Mouse (Mus musculus): ENCODE data around the gene Sult5a1. TPM values are rescaled to one million over a fixed set of nuclear protein-coding genes. Genes with fewer than 3 reads are reported as not detected.

Gene Sult5a1
- polyA plus RNA-seq, 1 experiment from 2014 or later, result 2.2 TPM

DNA sequence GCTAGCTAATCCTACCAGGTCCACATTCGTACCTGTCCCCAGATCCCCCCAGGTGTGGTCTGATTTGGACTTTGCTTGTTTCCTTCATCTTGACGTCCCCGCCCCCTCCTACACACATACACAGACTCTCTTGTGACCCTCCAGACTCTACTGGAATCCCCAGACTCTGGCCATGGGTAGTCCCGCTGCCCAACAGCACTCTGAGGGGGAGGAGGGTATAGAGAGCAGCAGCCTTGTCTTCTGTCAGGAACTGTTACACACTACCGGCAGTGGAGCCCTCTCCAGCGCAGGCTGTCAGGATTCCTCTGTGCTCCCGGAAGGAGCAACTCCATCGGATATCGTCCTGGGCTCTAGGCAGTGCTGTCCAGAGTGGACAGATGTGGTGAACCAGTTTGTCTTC lies 27.1 kb downstream of the Sult5a1 start:
- peaks cover 34% of the 10 kb centered on the region for H3K4me1 ChIP-seq
- 83% methylated on average over 9 of the region's 9 CpGs for WGBS
- H3K36me3 ChIP-seq (replicated peaks), result no peaks in the 10 kb centered on the region
- no peak overlapping the region for H3K27ac ChIP-seq
- peaks cover 4% of the 10 kb centered on the region; the same call in 1 of the 2 replicates for H3K9me3 ChIP-seq
- DNase-seq (ENCODE audit: extremely low spot score, low spot score), result no peak
- peaks cover 24% of the 10 kb centered on the region for H3K27me3 ChIP-seq (ENCODE audit: poor library complexity, severe bottlenecking)
- no peak overlapping the region for H3K4me3 ChIP-seq

DNA sequence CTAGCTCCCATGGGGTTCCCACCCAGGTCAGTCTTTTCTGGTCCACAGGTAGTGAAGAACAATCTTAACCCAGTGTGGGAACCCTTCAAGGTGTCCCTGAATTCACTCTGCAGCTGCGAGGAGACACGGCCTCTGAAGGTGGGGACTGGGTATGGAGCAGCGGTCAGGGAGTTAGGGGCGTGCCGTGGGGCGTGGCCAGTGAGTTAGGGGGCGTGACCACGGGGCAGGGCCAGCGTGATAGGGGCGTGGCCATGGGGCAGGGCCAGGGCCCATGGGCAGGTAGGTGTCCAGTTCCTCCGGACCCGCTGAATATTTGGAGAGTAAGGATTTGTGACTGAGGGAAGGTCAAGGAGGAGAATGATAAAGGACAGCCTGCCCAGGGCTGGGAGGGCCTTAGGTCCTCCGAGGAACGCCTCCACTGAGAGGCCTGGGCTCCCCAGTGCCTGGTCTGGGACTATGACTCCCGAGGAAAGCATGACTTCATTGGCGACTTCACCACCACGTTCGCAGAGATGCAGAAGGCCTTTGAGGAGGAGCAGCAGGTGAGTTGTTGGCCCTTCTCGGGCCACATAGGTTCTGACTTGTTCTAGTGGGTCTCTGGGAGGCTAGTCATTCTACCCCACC lies 31.8 kb downstream of the Sult5a1 start:
- Histone ChIP-seq H3K4me3 (peak overlapping the region; percentile 29), H3K36me3 (replicated peaks) (no peaks in the 10 kb centered on the region), H3K27me3 (ENCODE audit: poor library complexity, severe bottlenecking) (peaks cover 49% of the 10 kb centered on the region), H3K9me3 (no peaks in the 10 kb centered on the region), H3K27ac (no peak overlapping the region), H3K4me1 (peaks cover 23% of the 10 kb centered on the region)
- peak; percentile 73 for DNase-seq (ENCODE audit: extremely low spot score, low spot score)
- 4% methylated on average over 19 of the region's 19 CpGs for WGBS

DNA sequence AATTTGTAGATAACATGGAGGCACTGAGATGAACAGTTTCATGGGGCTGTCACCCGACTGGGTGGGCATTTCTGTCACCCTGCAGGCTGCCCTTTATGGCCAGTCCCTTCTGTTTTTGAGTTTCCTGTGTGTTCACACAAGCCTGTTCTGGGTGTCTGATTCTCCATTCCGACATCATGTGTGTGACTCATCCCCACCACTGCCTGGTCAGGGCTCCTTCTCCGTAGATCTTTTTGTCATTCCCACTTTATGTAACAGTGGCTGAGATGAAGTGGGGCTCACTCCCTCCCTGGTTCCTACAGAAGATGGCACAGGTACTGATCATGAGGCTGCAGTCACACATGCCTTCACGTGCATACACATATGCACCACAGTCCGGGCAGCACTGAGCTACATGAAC lies 35.4 kb downstream of the Sult5a1 start:
- Histone ChIP-seq H3K27ac (no peak overlapping the region), H3K9me3 (no peaks in the 10 kb centered on the region), H3K4me1 (peaks cover 29% of the 10 kb centered on the region), H3K36me3 (replicated peaks) (no peaks in the 10 kb centered on the region), H3K27me3 (ENCODE audit: poor library complexity, severe bottlenecking) (peaks cover 70% of the 10 kb centered on the region), H3K4me3 (no peak overlapping the region)
- no peak for DNase-seq (ENCODE audit: extremely low spot score, low spot score)
- WGBS, result 86% methylated on average over 5 of the region's 5 CpGs

DNA sequence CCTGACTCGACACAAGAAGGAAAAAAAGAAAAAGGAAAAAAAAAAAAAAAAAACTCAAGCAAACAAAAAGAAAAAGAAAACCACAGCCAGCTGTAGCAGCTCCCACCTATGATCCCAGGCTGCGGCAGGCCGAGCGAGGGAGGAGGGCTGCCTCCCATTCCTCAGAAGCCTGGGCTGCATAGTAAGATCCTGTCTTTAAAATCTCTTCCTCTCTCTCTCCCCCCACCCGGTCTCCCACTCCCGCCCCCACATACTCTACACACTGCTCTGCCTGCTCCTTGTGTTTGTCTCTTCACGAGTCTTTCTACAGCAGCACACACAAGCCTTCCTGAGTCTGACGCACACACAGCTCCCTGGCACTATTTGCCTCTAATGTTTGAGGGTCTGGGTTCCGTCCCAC lies 36.1 kb downstream of the Sult5a1 start:
- WGBS, result 78% methylated on average over 9 of the region's 9 CpGs
- H3K36me3 ChIP-seq (replicated peaks), result no peaks in the 10 kb centered on the region
- no peak for DNase-seq (ENCODE audit: extremely low spot score, low spot score)
- H3K27ac ChIP-seq, result no peak overlapping the region
- no peaks in the 10 kb centered on the region for H3K9me3 ChIP-seq
- peaks cover 31% of the 10 kb centered on the region for H3K4me1 ChIP-seq
- peaks cover 71% of the 10 kb centered on the region for H3K27me3 ChIP-seq (ENCODE audit: poor library complexity, severe bottlenecking)
- H3K4me3 ChIP-seq, result no peak overlapping the region

DNA sequence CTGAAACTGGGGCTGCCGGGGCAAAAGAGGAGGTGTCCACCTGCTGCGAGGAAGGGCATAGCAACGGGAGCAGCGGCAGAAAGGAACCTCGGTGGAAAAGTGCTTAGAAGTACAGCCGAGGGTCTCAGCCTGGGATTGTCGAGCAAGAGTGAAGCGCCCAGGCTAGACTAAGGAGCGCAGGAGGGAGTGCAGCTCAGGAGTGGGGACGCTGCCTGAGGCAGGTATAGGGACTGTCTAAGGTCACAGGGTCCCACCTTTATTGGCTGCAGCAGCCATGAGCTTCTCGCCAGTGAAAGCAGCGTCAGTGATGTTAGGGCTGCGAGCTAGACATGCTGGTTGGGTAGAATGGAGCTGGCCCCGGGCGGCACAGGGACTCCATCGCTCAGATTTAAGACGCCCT lies 40.4 kb downstream of the Sult5a1 start:
- DNase-seq (ENCODE audit: extremely low spot score, low spot score), result no peak
- Histone ChIP-seq H3K4me1 (peaks cover 27% of the 10 kb centered on the region), H3K9me3 (no peaks in the 10 kb centered on the region), H3K27me3 (ENCODE audit: poor library complexity, severe bottlenecking) (peaks cover 56% of the 10 kb centered on the region), H3K27ac (peak overlapping the region; percentile 51; the same call in 1 of the 2 replicates), H3K4me3 (peak overlapping the region; percentile 61), H3K36me3 (replicated peaks) (no peaks in the 10 kb centered on the region)
- WGBS, result 3% methylated on average over 17 of the region's 17 CpGs

DNA sequence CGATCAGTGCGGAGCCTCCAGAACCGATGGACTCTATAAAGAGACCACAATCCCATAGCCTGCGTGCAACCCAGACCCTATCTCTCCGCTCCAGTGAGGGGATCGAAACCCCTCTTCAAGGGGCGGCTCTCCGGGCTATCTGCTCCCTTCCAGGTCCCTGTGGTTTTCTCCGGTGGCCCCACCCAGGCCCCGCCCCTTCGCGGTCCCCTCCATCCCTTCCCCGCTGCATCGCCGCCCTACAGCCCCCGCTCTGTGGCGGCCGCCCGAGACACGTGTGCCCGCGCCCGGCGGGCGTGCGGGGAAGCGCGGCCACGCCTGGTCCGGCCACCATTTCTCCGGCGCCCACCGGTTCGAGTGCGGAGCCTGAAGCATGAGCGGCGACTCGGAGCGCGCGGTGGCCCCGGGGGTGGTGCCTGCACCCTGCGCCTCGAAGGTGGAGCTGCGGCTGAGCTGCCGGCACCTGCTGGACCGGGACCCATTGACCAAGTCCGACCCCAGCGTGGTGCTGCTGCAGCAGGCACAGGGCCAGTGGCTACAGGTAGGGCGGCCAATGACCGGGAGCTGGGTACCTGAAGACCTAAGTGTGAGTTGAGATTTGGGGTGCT lies 40.9 kb downstream of the Sult5a1 start, which contains the start of gene Cpne7:
Gene Cpne7, plus strand, starts transcription at position 248 of the 605 bp plus-strand sequence.
- Histone ChIP-seq H3K27ac (peak within 1 kb of the TSS; percentile 51; the same call in 1 of the 2 replicates), H3K36me3 (replicated peaks) (no peaks in the 10 kb centered on the region), H3K4me3 (peak within 1 kb of the TSS; percentile 61), H3K9me3 (no peaks in the 10 kb centered on the region), H3K27me3 (ENCODE audit: poor library complexity, severe bottlenecking) (peaks cover 56% of the 10 kb centered on the region), H3K4me1 (peaks cover 27% of the 10 kb centered on the region)
- 1% methylated on average over 51 of the region's 51 CpGs for WGBS
- DNase-seq (ENCODE audit: extremely low spot score, low spot score), result peak; percentile 41

DNA sequence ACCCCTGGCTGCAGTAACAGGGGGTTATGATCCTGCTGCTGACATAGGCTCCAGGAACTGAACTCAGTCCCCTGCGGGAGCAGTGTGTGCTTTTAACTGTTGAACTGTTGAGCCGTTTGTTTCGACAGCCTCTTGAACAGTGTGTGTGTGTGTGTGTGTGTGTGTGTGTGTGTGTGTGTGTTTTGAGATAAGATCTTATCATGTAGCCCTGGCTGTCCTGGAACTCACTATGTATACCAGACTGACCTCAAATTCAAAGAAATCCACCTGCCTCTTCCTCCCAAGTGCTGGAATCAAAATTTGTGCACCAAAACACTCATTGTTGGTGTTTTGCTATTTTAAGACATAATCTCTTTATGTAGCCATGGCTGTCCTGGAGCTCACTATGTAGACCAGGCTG lies 43.5 kb downstream of the Sult5a1 start:
- H3K4me3 ChIP-seq, result no peak overlapping the region
- H3K9me3 ChIP-seq, result no peaks in the 10 kb centered on the region
- peaks cover 42% of the 10 kb centered on the region for H3K27me3 ChIP-seq (ENCODE audit: poor library complexity, severe bottlenecking)
- no peak for DNase-seq (ENCODE audit: extremely low spot score, low spot score)
- H3K36me3 ChIP-seq (replicated peaks), result no peaks in the 10 kb centered on the region
- 77% methylated on average over 3 of the region's 3 CpGs for WGBS
- H3K27ac ChIP-seq, result no peak overlapping the region
- H3K4me1 ChIP-seq, result peaks cover 40% of the 10 kb centered on the region

DNA sequence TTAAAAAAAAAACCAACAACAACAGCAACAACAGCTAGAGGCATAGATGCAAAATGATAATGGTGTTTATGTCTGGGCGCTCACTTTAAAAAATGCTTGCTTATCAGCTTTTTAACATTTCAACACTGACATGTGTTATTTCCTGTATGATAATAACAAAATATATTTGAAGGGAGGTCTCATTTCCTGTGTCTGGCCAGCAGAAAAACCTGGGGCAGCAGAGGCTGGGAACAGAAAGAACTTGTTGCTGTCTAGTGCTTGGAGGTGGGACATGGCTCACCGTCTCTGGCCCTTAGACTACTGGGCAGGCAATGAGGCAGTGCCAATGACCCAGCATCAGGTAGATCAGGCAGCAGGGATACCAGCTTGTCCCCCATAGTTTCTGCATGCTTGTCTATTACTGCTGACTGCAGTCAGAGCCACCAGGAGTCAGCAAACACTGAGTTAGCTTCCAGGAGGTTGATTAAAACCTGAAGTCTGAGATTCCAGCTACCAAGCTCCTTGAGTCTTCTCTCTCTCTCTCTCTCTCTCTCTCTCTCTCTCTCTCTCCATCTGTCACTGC lies 44.1 kb downstream of the Sult5a1 start:
- H3K9me3 ChIP-seq, result no peaks in the 10 kb centered on the region
- no peaks in the 10 kb centered on the region for H3K36me3 ChIP-seq (replicated peaks)
- DNase-seq (ENCODE audit: extremely low spot score, low spot score), result no peak
- no peak overlapping the region for H3K27ac ChIP-seq
- WGBS, result 77% methylated on average over 2 of the region's 2 CpGs
- peaks cover 40% of the 10 kb centered on the region for H3K4me1 ChIP-seq
- H3K4me3 ChIP-seq, result no peak overlapping the region
- peaks cover 36% of the 10 kb centered on the region for H3K27me3 ChIP-seq (ENCODE audit: poor library complexity, severe bottlenecking)

DNA sequence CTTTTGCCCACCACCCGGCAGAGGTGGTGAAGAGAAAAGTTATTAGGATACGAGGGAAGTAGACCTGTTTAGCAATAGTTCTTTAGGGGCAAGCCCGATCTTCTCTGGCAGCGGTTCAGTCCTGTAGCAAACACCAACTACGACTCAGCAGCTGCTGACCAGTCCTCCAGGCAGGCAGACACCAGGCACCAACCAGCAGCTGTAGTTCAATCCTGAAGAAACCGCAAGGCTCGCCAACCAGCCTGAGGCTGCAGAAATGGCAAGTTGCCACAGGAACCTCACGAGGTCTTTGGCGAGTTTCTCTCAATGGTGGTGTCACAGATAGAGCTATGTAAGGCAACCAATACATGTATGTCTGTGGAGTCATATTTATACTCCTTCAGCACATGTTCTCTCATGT lies 45.2 kb downstream of the Sult5a1 start:
- no peak overlapping the region for H3K27ac ChIP-seq
- no peak for DNase-seq (ENCODE audit: extremely low spot score, low spot score)
- H3K36me3 ChIP-seq (replicated peaks), result no peaks in the 10 kb centered on the region
- H3K4me3 ChIP-seq, result no peak overlapping the region
- H3K9me3 ChIP-seq, result no peaks in the 10 kb centered on the region
- peaks cover 25% of the 10 kb centered on the region for H3K27me3 ChIP-seq (ENCODE audit: poor library complexity, severe bottlenecking)
- peaks cover 36% of the 10 kb centered on the region for H3K4me1 ChIP-seq
- 86% methylated on average over 9 of the region's 9 CpGs for WGBS

DNA sequence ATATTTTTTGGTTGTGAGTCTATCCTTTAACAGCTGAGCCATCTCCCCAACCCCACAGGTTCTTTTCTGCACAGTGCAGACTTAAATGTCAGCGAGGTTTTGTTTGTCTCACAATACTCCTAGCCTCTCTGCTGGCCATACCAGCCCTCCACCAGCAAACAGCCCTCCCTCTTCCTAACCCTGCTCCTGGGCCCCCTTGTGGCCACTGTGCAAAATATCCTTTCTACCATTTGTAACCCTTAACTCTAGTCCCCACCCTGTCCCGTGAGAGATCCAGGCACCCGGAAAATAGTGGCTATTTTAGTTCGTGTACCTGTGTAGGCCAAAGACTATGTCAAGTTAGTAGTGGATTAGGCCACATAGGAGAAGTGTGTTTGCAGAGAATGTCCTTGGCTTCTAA lies 47.5 kb downstream of the Sult5a1 start:
- Histone ChIP-seq H3K4me3 (no peak overlapping the region), H3K4me1 (peaks cover 14% of the 10 kb centered on the region), H3K27ac (no peak overlapping the region), H3K9me3 (no peaks in the 10 kb centered on the region), H3K27me3 (ENCODE audit: poor library complexity, severe bottlenecking) (peaks cover 2% of the 10 kb centered on the region), H3K36me3 (replicated peaks) (peaks cover 4% of the 10 kb centered on the region)
- peak; percentile 62 for DNase-seq (ENCODE audit: extremely low spot score, low spot score)
- WGBS, result 24% methylated on average over 4 of the region's 4 CpGs

DNA sequence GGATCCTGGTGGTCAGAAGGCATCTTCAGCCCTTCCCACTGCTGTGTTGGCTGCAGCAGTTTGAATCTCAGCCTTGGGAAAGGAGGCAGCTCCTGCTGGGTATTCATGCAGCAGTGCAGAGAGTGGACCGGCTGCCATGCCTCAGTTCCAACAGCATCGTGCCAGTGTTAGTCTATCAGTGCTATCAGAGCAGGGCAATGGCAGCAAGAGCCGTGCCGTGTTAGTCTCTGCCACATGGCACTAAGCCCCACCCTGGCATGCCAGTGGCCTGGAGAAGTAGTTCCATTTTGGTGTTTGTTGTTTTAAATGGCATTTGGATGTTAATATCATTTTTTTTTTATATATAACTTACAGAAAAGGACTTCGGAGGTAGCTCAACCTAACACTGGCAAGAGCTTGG lies 49.2 kb downstream of the Sult5a1 start:
- H3K27ac ChIP-seq, result no peak overlapping the region
- H3K4me1 ChIP-seq, result peaks cover 19% of the 10 kb centered on the region
- no peak overlapping the region for H3K4me3 ChIP-seq
- H3K27me3 ChIP-seq (ENCODE audit: poor library complexity, severe bottlenecking), result no peaks in the 10 kb centered on the region
- no peak for DNase-seq (ENCODE audit: extremely low spot score, low spot score)
- no peaks in the 10 kb centered on the region for H3K9me3 ChIP-seq
- 90% methylated on average over 5 of the region's 5 CpGs for WGBS
- H3K36me3 ChIP-seq (replicated peaks), result peaks cover 21% of the 10 kb centered on the region

DNA sequence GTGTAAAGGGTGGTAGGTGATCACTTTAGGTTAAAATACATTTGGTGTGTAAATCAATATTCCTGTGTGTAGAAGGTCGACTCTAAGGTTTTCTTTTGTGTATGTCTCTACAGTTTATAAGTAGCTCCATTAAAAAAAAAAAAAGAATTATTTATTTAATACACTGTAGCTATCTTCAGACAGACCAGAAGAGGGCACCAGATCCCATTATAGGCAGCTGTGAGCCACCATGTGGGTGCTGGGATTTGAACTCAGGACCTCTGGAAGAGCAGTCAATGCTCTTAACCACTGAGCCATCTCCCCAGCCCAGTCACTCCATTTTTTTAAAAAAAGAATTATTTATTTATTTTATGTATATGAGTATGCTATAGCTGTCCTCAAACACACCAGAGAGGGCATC lies 50.1 kb downstream of the Sult5a1 start:
- Histone ChIP-seq H3K27me3 (ENCODE audit: poor library complexity, severe bottlenecking) (no peaks in the 10 kb centered on the region), H3K27ac (no peak overlapping the region), H3K4me1 (peaks cover 28% of the 10 kb centered on the region), H3K36me3 (replicated peaks) (peaks cover 30% of the 10 kb centered on the region), H3K9me3 (no peaks in the 10 kb centered on the region), H3K4me3 (no peak overlapping the region)
- WGBS, result 66% methylated on average over 1 of the region's 1 CpGs
- DNase-seq (ENCODE audit: extremely low spot score, low spot score), result no peak

DNA sequence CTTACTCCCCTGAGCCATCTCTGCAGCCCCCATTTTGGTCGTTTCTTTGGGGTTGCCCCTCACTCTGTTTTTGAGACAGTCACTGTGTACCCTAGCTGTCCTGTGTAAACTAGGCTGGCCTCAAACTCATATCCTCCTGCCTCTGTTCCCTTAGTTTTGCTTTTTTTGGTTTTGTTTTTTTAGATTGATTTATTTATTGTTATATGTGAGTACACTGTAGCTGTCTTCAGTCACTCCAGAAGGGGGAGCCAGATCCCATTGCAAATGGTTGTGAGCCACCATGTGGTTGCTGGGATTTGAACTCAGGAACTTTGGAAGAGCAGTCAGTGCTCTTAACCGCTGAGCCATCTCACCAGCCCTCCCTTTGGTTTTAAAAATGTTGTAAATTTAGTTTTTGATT lies 51.6 kb downstream of the Sult5a1 start:
- Histone ChIP-seq H3K9me3 (no peaks in the 10 kb centered on the region), H3K27me3 (ENCODE audit: poor library complexity, severe bottlenecking) (no peaks in the 10 kb centered on the region), H3K4me3 (no peak overlapping the region), H3K27ac (no peak overlapping the region), H3K4me1 (peaks cover 30% of the 10 kb centered on the region), H3K36me3 (replicated peaks) (peaks cover 33% of the 10 kb centered on the region)
- no peak for DNase-seq (ENCODE audit: extremely low spot score, low spot score)
- WGBS, result 41% methylated on average over 2 of the region's 2 CpGs

All from forebrain, embryonic 10.5 days (tissue).